Mouse (Mus musculus): ENCODE measurements around the gene Hsd17b14. TPM values are rescaled to one million over a fixed set of nuclear protein-coding genes. Genes with fewer than 3 reads are reported as not detected.

Hsd17b14 gene
- polyA plus RNA-seq, 1 experiment from 2014 or later, result 0.73 TPM

- ATAC-seq, result no peak
- Histone ChIP-seq H3K9me3 (ENCODE audit: control insufficient read depth) (no peaks in the 10 kb centered on the region), H3K27ac (ENCODE audit: low read depth, low read length) (peak overlapping the region; percentile 54; the same call in 1 of the 2 replicates), H3K4me3 (ENCODE audit: low read depth, low read length) (no peak overlapping the region), H3K9ac (ENCODE audit: low read depth, low read length) (no peak overlapping the region), H3K4me2 (replicated peaks; ENCODE audit: low read depth) (0 out of 2 replicates have a peak overlapping the region, but pooled peaks have one; percentile 74), H3K27me3 (replicated peaks; ENCODE audit: control insufficient read depth, insufficient read depth, low read length) (no peaks in the 10 kb centered on the region), H3K4me1 (replicated peaks; ENCODE audit: control insufficient read depth, insufficient read depth, low read length) (peaks cover 4% of the 10 kb centered on the region; the same call in 1 of the 2 replicates), H3K36me3 (ENCODE audit: control insufficient read depth, insufficient read depth) (no peaks in the 10 kb centered on the region; the same call in 1 of the 2 replicates)
- WGBS, result 67% methylated on average over 8 of the region's 8 CpGs
- TF ChIP-seq CTCF (IDR thresholded peaks at IDR 0.05; ENCODE audit: low read depth), result no peak
Measured at GRCm38 (mm10) chr7:45567112-45567779, 12.6 kb downstream of the Hsd17b14 start.

DNA sequence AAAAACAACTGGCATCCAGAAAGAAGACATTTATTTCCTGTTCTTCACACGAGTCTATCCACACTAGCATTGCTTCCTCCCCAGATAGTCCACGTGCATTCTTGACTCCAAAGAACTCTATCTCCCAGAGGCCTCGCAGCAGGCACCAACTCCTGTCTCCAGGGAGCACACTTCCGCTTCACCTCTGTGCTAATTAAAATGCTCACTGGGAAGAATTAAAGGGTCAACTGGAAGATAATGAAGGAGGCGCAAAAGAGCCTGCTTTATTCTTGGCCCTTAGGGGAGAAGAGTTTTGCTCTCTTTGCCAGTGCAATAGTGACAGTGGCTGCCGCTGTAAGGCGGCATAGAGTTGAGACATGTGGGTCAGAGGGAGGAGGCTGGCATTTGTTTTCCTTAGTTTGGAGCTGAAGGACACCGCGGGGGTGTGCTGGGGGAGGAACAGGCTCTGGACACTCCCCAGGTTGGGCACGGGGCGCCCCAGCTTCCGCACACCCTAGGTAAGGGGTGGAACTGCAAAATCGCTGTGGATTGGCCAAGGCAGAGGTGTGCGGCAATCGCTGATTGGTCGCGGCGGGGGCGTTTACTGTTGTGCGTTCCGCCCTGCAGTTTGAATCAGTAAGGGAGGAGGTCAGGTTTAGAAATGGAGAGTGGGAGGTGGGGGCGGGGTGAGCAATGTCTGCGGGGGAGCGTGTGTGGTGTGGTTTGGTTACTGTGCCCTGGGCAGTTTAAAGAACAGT lies 13.3 kb downstream of the Hsd17b14 start:
- ATAC-seq, result peak; percentile 94
- Histone ChIP-seq H3K27me3 (replicated peaks; ENCODE audit: control insufficient read depth, insufficient read depth, low read length) (no peaks in the 10 kb centered on the region), H3K9me3 (ENCODE audit: control insufficient read depth) (no peaks in the 10 kb centered on the region), H3K4me3 (ENCODE audit: low read depth, low read length) (peak overlapping the region; percentile 26), H3K4me1 (replicated peaks; ENCODE audit: control insufficient read depth, insufficient read depth, low read length) (peaks cover 4% of the 10 kb centered on the region; the same call in 1 of the 2 replicates), H3K9ac (ENCODE audit: low read depth, low read length) (0 out of 2 replicates have a peak overlapping the region, but pooled peaks have one; percentile 13), H3K36me3 (ENCODE audit: control insufficient read depth, insufficient read depth) (no peaks in the 10 kb centered on the region; the same call in 1 of the 2 replicates), H3K4me2 (replicated peaks; ENCODE audit: low read depth) (peak overlapping the region; percentile 74), H3K27ac (ENCODE audit: low read depth, low read length) (peak overlapping the region; percentile 54)
- under 1% methylated on average over 24 of the region's 24 CpGs for WGBS
- TF ChIP-seq CTCF (IDR thresholded peaks at IDR 0.05; ENCODE audit: low read depth), result no peak

GRCm38 (mm10) chr7:45568601-45569473 lies 14.1 kb downstream of the Hsd17b14 start:
- peak overlapping the region; percentile 74 for H3K4me2 ChIP-seq (replicated peaks; ENCODE audit: low read depth)
- peaks cover 3% of the 10 kb centered on the region; the same call in 1 of the 2 replicates for H3K36me3 ChIP-seq (ENCODE audit: control insufficient read depth, insufficient read depth)
- TF ChIP-seq CTCF (IDR thresholded peaks at IDR 0.05; ENCODE audit: low read depth), result no peak
- ATAC-seq, result peak; percentile 20; the same call in 1 of the 2 replicates
- no peaks in the 10 kb centered on the region for H3K27me3 ChIP-seq (replicated peaks; ENCODE audit: control insufficient read depth, insufficient read depth, low read length)
- H3K9ac ChIP-seq (ENCODE audit: low read depth, low read length), result no peak overlapping the region
- peak overlapping the region; percentile 50 for H3K27ac ChIP-seq (ENCODE audit: low read depth, low read length)
- WGBS, result 64% methylated on average over 10 of the region's 10 CpGs
- H3K4me1 ChIP-seq (replicated peaks; ENCODE audit: control insufficient read depth, insufficient read depth, low read length), result peaks cover 4% of the 10 kb centered on the region; the same call in 1 of the 2 replicates
- H3K4me3 ChIP-seq (ENCODE audit: low read depth, low read length), result peak overlapping the region; percentile 26; the same call in 1 of the 2 replicates
- no peaks in the 10 kb centered on the region for H3K9me3 ChIP-seq (ENCODE audit: control insufficient read depth)

GRCm38 (mm10) chr7:45570103-45570741 lies 15.5 kb downstream of the Hsd17b14 start, which contains the start of gene Bcat2:
Gene Bcat2 (plus strand): TSS chr7:45570153.
- peak within 1 kb of the TSS; percentile 59 for H3K4me3 ChIP-seq (ENCODE audit: low read depth, low read length)
- peaks cover 3% of the 10 kb centered on the region; the same call in 1 of the 2 replicates for H3K36me3 ChIP-seq (ENCODE audit: control insufficient read depth, insufficient read depth)
- peak; percentile 37 for ATAC-seq
- peak within 1 kb of the TSS; percentile 78 for H3K4me2 ChIP-seq (replicated peaks; ENCODE audit: low read depth)
- H3K27ac ChIP-seq (ENCODE audit: low read depth, low read length), result peak within 1 kb of the TSS; percentile 31
- H3K9me3 ChIP-seq (ENCODE audit: control insufficient read depth), result no peaks in the 10 kb centered on the region
- H3K27me3 ChIP-seq (replicated peaks; ENCODE audit: control insufficient read depth, insufficient read depth, low read length), result no peaks in the 10 kb centered on the region
- no peak for TF ChIP-seq CTCF (IDR thresholded peaks at IDR 0.05; ENCODE audit: low read depth)
- 3% methylated on average over 37 of the region's 42 CpGs for WGBS
- H3K9ac ChIP-seq (ENCODE audit: low read depth, low read length), result peak within 1 kb of the TSS; percentile 67
- H3K4me1 ChIP-seq (replicated peaks; ENCODE audit: control insufficient read depth, insufficient read depth, low read length), result peaks cover 5% of the 10 kb centered on the region; the same call in 1 of the 2 replicates

GRCm38 (mm10) chr7:45571966-45572365 lies 17.3 kb downstream of the Hsd17b14 start:
- Histone ChIP-seq H3K9ac (ENCODE audit: low read depth, low read length) (no peak overlapping the region), H3K4me1 (replicated peaks; ENCODE audit: control insufficient read depth, insufficient read depth, low read length) (peaks cover 9% of the 10 kb centered on the region; the same call in 1 of the 2 replicates), H3K27me3 (replicated peaks; ENCODE audit: control insufficient read depth, insufficient read depth, low read length) (no peaks in the 10 kb centered on the region), H3K4me3 (ENCODE audit: low read depth, low read length) (no peak overlapping the region), H3K9me3 (ENCODE audit: control insufficient read depth) (no peaks in the 10 kb centered on the region), H3K36me3 (ENCODE audit: control insufficient read depth, insufficient read depth) (peaks cover 4% of the 10 kb centered on the region; the same call in 1 of the 2 replicates), H3K4me2 (replicated peaks; ENCODE audit: low read depth) (no peak overlapping the region), H3K27ac (ENCODE audit: low read depth, low read length) (no peak overlapping the region)
- 32% methylated on average over 1 of the region's 1 CpGs for WGBS
- no peak for ATAC-seq
- TF ChIP-seq CTCF (IDR thresholded peaks at IDR 0.05; ENCODE audit: low read depth), result no peak

Data from intestine, postnatal 0 days (tissue).